Mouse (Mus musculus) retina, postnatal 1 day (tissue): ENCODE data around the gene Acsbg1.
A peak's percentile ranks its signal among the peaks of the same experiment; 100 is the strongest.

Source experiments
- DNase-seq: peaks from one replicate; pipeline ENCODE4 v3.0.0-alpha.2; 2012

The Acsbg1 gene

DNA sequence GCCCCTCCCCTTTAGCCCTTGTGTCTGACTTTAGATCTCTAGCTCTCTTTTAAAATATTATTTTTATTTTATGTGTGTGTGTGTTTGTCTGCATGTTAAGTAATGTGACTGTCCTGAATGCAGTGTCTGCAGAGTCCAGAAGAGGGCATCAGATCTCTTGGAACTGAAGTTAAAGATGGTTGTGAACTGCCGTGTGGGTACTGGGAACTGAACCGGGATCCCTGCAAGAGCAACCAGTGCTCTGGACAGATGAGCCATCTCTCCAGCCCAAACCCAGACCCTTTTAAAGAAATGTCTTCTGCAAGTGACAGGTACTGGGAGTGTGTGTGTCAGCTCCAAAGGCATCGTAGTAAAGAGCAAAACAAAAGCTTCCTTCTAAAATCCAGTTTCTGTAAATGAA lies 4.4 kb upstream of the Acsbg1 start:
- no peak for DNase-seq

DNA sequence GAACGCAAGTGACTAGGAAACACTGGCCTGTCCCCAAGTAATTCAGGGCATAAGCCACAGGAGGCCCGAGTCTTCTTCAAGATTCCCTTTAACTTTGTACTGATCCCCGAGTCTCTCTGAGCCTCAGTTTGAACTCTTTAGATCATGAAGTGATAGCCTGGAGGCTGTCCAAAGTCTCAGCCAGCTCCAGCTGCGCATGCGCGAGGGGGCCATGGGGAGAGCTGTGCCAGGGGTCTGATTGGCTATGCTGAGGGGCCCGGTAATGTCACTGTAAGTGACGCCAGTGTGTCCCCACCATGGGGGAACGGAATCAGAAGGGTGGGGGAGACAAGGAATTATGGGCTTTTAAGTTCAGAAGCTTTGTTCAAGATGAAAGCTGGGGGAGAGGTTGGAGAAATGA lies 2.7 kb upstream of the Acsbg1 start:
- DNase-seq, result no peak

DNA sequence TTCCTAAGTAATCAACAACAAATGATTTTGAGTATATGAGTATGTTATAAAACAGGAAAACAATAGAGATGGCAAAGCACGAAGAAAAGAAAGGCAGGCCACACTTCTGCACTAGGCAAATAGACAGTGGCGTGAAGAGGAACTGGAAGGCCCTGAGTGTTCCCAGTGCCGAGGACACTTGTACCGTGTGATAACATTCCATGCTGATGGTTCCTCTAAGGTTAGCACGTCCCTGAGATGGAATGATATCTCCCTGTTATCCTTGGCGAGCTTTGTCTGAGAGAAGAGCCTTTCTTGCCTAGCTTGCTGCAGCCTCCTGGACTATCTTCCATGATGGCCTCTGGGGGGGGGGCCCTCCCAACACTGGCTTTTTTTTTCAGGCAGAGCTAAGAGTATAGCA lies 2.9 kb downstream of the Acsbg1 start:
- no peak for DNase-seq

DNA sequence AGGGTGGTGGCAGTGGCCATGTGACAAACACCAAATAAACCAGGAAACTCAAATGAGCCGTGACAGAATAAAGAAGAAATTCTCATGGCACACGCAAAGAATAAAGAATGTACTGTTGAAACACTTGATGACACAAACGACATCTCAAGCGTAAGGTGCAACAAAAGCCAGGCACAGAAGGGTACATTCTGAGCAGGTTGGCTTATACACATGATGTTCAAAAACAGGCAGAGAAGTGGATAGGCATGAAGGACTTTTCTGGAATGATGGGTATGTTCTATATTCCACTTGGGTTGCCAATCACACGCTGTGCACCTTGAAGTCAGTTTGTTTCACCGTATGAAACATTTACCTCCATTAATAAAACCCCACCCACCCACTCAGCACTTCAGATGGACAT lies 5.3 kb downstream of the Acsbg1 start:
- no peak for DNase-seq

DNA sequence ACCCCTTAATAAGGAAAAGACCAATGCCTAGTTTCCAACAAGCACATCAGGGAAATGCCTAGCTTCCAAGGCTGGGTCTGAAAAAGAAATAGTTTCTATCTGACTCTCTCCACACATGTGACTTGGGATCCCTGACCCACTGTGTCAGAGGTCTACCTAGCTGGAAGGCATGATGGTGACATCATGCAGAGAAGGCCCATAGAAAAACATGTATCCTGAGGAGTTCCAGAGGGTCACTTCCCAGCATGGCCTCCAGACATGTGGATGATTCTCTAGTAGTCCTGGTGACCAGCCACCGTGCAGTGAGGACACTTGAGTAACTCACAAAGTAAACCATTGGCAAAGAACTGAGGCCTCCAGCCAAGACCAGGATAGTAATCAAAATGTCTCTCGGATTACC lies 5.8 kb downstream of the Acsbg1 start:
- DNase-seq, result no peak

DNA sequence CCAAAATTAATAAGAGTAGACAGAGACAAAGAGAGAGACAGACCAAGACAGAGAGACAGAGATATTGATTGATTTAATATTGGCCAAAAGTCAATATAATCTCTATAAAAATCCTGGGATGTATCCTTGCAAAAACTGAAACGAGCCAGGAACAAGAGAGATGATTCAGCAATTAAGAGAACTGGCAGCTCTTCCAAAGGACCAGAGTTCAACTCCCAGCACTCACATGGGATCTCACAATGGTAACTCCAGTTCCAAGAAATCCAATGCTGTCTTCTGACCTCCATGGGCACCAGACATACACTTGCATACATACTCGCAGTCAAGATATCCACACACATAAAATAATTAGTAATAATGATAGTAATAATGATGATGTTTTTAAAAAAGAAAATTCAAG lies 8.9 kb downstream of the Acsbg1 start:
- DNase-seq, result no peak

DNA sequence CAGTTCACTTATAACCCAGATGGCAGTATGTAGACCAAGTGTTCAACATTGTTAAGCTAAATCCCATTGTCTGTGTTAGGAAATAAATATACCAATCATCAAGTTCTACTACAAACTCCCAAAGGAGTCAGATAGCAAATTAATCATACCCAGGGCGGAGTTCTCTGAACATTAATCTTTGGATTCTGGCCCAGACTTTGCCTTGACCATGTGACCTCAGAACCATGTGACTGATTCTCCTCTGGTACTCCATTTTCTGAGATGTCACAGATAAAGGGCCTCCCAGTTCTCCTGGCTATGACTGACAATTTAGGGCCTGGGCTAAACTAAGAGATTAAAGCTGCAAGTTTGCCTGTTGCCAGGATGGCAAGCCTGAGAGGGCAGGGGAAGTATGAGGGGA lies 12.3 kb downstream of the Acsbg1 start:
- DNase-seq, result no peak

DNA sequence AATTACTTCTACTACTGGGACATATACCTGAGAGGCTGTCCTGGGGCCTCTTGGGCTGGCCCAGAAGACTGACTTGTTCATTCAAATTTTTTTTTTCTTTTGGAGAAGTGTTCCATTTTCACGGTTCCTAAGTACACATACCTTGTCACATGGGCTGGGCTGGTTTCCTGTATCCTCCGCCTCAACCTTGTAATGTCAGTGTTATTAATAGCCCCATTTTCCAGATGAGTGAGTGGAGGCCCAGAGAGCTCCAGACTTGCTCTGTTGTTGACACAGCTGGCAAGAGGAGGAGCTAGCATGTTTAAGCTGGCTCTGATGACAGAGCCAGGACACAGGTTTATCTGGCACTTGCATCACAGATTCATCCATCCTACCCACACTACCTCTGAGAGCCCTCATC lies 14.2 kb downstream of the Acsbg1 start:
- DNase-seq, result no peak

DNA sequence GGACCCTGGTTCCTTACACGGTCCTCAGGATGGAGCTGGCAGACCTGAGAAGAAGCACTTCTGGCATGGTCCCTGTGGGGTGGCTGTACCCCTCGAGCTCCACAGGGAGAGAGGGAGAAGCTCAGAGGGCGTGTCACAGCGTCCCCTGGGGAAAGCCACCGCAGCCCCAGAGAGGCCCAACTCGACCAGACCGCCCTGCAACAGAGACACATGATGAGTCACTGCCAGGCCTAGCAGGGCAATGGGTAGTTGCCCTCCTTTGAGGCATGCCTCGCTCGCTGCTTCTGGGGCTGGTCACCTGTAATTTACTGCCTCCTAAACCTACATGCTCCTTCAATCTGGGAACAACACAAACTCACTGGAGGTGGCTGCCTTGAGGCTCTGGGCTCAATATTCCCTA lies 15.4 kb downstream of the Acsbg1 start:
- DNase-seq, result no peak

DNA sequence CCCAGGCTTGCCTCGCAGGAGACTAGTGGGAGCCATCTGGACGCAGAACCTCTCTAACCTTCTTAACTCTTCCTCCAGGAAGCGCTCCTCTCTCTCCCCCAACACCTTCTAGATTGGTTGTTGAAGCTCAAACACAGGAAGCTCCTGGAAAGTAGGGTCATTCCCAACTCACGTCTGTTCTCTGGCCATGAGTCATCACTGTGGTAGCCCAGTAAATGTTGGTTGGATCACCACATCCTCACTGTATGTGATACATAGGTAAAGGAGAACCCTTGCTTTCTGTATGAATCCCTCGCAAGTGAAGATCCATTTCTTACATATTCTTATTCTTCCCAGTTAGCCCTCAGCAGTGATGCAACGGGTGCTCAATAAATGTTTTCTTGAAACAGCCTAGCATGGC lies 16.1 kb downstream of the Acsbg1 start:
- DNase-seq, result no peak

DNA sequence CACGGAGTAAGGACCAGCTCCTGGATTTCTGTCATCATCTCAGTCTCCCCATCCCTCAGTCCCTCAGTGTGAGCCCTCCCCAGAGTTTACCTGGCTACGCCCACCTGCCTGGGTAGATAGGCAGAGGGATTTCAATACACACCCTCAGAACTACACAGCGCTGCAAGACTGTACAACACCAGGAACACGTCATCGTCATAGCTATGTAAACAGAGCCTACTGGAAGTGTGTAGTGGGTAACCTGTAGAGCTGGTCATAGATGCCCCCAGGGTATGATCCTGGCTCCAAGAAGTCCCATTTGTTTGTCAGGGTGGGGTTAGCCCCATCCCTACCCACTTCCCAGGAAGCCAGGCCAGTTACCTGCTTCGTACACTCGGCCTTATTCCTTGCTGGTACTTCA lies 18.5 kb downstream of the Acsbg1 start:
- no peak for DNase-seq

DNA sequence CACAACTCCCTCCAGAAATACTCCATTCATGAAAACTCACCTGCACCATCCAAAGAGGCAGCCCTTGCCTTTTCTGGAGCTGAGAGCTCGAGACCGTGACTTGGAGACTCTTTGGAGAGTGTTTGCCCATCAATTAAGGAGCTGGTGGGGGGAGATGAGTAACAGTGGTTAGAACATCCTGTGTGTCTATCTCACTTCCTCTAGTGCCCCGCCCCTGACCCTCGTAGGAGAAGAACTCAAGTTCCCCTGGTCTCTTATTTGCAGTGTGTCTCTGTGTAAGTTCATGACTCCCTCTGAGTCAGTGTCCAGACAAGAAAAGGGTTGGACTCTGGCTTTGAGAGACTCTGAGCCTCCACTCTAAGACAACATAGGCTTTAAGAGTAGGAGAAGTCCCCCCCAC lies 19.1 kb downstream of the Acsbg1 start:
- DNase-seq, result no peak

DNA sequence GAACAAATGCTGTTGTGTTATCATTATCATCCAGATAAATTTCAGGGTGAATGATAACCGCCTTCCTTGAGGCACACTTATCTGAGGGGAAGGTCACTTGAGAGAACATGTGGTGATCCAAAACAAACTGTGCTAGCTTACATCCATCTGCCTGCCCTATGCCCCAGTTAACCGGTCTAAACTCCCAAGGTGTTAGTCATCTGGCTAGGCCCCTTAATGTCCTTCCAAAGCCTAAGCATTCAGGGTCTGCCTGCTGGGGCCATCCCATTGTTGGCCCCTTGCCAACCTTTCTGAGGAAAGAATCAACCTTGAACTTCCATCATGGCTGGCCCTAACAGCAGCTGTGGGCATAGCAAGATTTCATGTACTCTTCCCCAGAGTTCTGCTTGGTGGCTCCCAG lies 19.5 kb downstream of the Acsbg1 start:
- peak; percentile 20 for DNase-seq

DNA sequence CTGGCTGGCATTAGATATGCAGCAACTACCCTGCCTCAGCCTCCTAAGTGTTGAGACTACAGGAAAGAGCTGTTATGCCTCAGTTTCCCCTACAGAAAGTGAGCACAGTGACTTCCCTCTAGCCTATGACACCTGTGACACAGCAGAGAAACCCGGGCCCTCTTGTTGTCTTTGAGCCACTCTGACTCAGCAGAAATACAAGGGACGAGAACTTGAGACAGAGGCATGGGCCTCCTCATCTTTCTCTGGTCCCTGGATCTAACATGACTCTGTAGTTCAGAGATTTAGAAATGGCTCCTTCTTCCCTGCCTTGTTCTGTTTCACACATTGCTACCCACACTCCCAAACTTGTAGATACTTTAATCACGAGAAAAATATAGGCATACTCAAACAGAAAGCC lies 20.1 kb downstream of the Acsbg1 start:
- no peak for DNase-seq

DNA sequence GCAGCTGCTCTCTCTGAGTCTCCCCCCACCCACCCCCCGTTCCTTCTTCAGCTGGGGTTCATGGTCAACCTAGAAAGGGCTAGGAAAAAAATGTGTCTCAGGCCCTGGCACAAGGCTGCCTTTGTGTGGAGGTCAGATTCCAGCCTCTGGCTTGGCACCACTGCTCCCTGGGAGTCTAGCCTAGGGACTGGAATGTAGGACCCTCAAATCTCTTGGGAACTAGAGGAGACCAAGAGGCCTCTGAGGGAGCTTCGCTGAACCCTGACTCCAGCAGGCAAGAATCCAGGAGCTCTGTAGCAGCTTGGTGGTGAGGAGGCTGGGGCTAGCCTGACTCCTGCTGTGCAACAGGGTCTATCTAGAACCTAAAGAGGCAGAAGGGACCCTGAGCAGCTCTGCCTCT lies 22.5 kb downstream of the Acsbg1 start:
- DNase-seq, result no peak

DNA sequence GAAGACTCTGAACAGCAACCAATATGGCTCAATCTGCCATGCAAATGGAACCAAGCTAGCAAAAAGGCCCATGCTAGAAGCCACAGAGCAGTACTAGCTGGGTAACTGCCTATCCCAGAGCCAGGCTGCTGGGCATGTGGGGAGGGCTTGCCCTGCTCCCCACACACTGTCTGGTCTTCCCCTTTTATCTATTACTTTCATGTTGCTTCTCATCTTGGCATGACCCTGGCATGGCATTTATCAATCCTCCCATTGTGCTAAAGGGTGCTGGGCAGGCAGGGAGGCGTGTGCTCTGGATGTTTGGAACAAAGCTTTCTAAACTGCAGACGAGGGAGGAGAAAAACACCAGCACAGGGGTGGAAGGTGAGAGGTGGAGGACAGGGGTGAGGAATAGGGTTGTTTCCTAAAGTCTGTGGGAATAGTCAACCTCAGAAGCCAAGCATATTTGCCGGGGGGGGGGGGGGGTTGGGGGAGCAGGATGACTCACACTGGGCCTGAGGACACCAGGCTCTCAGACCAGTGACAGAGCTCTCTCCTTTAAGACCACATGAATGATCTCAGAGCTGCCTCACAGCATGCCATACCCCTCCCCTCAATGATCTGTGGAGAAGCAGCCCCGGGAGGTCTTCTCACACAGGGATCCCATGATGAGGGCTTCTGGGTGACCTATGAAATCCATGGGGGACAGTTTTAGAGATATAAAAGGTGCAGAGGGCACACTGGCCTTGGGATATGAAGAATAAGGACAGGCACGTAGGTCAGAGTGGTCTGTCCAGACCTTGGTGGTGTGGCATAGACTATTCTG lies 24.0 kb downstream of the Acsbg1 start:
- peak; percentile 9 for DNase-seq

DNA sequence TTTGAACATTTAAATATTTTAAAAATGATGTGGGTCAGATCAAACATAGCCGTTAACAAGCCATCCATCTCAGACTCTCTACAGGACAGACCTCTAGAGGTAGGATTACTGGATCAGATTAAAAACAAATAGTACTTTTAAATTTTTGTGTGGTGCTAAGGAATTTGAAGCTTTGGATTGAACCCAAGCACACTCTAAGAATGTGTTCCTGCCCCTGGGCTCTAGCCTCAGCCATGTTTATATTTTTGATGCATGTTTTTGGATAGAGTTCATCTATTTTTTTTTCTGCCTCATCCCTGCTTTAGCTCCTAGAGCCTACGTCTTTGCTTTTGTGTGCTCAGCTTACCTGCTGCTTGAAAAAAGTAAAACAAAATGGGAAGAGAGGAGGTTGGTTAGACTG lies 28.3 kb downstream of the Acsbg1 start:
- no peak for DNase-seq

DNA sequence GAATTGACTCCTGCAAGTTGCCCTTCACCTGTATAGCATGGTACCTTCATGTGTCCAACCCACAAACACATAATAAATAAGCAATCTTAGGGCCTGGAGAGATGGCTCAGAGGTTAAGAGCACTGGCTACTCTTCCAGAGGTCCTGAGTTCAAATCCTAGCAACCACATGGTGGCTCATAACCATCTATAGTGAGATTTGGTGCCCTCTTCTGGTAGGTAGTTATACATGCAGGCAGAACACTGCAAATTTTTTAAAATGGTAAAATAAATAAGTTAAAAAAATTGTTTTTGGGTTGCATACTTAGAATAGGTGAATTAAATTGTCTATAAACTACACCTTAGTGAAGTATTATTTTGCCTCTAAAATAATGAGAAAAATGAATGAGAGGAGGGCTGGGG lies 30.8 kb downstream of the Acsbg1 start:
- DNase-seq, result no peak

DNA sequence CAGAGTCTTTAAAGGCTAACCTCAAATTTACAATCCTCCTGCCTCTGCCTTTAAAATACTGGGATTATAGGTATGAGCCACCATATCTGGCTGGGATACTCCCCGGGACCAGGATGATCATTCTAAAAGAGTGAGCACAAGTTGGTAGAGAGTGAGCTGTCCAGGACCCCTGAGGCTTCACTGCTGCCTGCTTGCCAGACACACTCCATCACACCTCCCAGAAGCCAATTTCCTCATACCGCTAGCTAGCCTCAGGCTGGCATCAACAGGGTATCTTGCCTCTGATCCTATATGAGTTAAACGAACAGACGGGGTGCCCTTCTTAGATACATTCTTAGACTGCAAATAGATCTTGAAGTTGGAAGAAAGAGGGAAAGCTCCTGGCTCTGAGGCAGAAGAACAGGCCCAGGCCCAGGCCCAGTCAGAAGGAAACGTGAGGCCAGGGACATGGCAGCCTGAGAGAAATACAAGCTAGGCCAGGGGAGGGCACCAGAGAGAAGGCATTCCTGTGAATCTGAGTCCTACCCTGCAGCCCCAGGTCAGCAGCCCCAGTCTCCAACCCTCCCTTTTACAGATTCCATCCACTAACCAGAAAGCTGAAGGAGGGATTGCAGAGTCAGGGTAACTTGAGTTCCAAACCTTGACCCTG lies 31.9 kb downstream of the Acsbg1 start:
- no peak for DNase-seq

DNA sequence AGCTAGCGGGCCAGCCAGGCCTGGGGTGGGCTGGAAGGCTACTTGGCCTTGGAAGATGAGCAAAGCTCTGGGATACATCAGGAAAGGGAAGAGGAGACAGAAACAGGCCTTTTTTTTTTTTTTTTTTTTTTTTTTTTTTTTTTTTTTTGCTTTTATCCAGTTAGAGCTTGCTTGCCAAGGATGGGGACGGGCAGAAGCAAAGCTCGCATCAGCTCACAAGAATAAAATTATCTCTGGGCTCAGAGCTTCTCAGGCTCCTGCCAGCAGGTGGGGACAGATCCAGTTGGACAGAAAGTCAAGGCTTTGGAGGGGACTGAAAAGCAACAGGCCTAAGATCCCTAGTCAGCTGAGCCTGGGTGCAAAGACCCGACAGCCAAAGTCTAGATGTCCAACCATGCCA lies 32.9 kb downstream of the Acsbg1 start:
- DNase-seq, result no peak

DNA sequence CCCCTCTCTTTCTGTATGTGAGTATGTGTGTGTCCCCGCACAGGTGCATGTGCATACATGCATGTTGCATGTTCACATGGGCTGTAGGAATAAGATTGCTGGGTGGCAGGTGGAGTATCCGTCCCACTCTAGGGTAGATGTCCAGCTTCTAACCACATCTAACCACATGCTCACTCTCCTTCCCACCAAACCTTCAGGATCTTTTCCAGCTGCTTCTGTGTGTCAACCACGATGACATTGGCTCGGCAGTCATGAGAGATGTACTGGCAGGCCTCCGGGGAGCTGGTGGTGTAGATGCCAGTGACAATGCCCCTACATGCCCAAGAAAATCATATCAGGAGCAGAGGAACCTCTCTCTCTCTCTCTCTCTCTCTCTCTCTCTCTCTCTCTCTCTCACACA lies 34.4 kb downstream of the Acsbg1 start:
- no peak for DNase-seq

DNA sequence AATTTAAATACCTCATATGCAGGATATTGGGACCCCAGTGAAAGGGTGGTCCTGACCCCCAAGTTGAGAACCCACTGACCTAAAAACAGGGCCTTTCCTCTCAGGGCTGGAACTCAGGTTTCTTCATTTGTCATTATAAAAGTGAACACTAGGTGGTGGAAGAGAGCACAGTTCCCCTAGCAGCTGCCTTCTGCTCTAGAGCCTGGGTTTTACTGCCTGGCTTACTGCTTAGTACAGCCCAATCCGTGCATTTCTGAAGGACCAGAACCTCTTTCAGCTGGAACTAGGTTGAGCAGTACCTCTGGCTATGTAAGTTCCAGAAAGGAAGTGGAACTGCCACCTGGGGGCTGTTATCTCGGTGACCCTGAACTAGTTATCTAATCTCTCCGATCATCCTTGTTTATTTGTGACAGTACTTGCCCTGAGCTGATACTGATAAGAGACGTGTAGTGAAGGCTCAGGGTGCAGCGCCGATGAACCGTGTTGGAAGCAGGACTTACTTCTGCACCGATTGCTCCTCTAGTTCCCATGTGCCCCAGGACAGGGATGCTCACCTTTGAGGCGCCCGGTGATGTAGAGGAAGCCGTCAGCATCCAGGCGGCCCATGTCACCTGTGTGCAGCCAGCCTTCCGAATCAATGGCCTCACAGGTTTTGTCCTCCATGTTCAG lies 47.4 kb downstream of the Acsbg1 start:
- peak; percentile 79 for DNase-seq

DNA sequence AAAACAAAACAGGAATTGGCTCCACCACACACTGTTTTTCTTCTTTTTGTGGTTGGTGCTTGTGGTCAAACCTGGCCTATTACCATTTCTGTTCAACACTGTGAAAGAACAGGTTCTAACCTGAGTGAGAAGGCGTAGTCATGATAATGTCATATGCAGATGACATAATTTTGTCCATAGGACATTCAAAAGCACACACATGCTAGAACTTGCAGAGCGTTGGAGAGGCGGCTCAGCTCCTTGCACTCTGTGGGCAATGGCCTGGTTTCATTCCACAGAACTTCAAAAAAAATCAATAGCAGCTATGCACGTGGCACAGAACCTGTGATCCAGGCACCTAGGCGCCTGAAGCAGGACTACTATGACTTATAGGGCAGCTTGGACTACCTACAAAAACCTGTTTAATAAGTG lies 48.9 kb downstream of the Acsbg1 start:
- no peak for DNase-seq

DNA sequence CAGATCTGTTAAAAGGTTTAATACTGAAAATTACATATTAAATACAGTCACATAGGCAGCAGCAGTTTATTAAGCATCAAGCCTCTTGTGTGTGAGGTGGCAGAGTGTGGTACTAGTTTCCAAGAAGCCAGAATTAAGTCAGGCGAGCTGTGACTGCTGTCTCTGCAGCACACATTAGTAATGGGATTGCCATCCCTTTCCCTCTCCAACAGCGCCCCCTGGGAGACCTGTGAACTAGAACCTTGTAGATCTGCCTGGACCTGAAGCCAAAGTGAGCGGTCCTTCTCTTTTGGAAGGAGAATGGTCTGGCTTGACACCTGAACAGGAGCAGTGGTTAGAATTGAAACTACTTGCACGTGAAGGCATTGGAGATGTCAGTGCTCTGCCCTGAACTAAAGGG lies 56.8 kb downstream of the Acsbg1 start:
- DNase-seq, result peak; percentile 70
